ENCODE assay signal across 30 mouse cellular contexts in genomic region chr1:86933656-86934055, GRCm38 (mm10).
"Had no signal": no experiment of that assay in that cellular context is flagged by ENCODE, and none has a peak within 500 bp of the region (broad histone marks: within the 10 kb centered on the region; RNA-seq: fewer than 3 reads in every experiment).

No protein-coding gene starts in this region.

- DNase-seq: cerebellum, adult 18-20 months; cerebellum, adult 2 months; cerebellum, adult 8-10 months; cerebellum, adult 9-10 months; cerebellum, adult 9-11 months; cerebellum, postnatal 10 days; cerebellum, postnatal 14 days; cerebellum, postnatal 25 days; cerebellum, postnatal 36 days; embryo, embryonic 11 days; forebrain, postnatal 0 days; gastrocnemius, adult 2 months; gastrocnemius, postnatal 10 days; gastrocnemius, postnatal 14 days; gastrocnemius, postnatal 25 days; gastrocnemius, postnatal 36 days; heart, adult 11 months; heart, adult 18-20 months; heart, adult 2 months had no signal

- H3K4me3 ChIP-seq: embryonic facial prominence, embryonic 10.5 days; embryonic facial prominence, embryonic 12.5 days; embryonic facial prominence, embryonic 13.5 days; embryonic facial prominence, embryonic 15.5 days; erythroblast, embryonic 14.5 days; forebrain, embryonic 10.5 days; forebrain, embryonic 12.5 days; forebrain, embryonic 13.5 days; forebrain, embryonic 15.5 days; gastrocnemius, adult 2 months; heart, adult 2 months had no signal

- H3K4me2 ChIP-seq: embryonic facial prominence, embryonic 12.5 days; embryonic facial prominence, embryonic 13.5 days; embryonic facial prominence, embryonic 15.5 days; forebrain, embryonic 12.5 days; forebrain, embryonic 13.5 days; forebrain, embryonic 15.5 days had no signal

- ATAC-seq: forebrain, embryonic 13.5 days; forebrain, embryonic 14.5 days; forebrain, embryonic 15.5 days; forebrain, embryonic 16.5 days; forebrain, postnatal 0 days had no signal

- H3K9me3 ChIP-seq: embryonic facial prominence, embryonic 10.5 days; embryonic facial prominence, embryonic 12.5 days; embryonic facial prominence, embryonic 13.5 days; embryonic facial prominence, embryonic 15.5 days; forebrain, embryonic 10.5 days; forebrain, embryonic 12.5 days; forebrain, embryonic 13.5 days; forebrain, embryonic 15.5 days had no signal

- H3K4me1 ChIP-seq: embryonic facial prominence, embryonic 10.5 days; embryonic facial prominence, embryonic 12.5 days; embryonic facial prominence, embryonic 13.5 days; embryonic facial prominence, embryonic 15.5 days; forebrain, embryonic 10.5 days; forebrain, embryonic 12.5 days; forebrain, embryonic 13.5 days; forebrain, embryonic 15.5 days had no signal

- H3K27ac ChIP-seq: embryonic facial prominence, embryonic 10.5 days; embryonic facial prominence, embryonic 12.5 days; embryonic facial prominence, embryonic 13.5 days; embryonic facial prominence, embryonic 15.5 days; forebrain, embryonic 10.5 days; forebrain, embryonic 12.5 days; forebrain, embryonic 13.5 days; forebrain, embryonic 15.5 days; gastrocnemius, adult 2 months; heart, adult 2 months had no signal

- H3K27me3 ChIP-seq: embryonic facial prominence, embryonic 12.5 days; embryonic facial prominence, embryonic 13.5 days; embryonic facial prominence, embryonic 15.5 days; forebrain, embryonic 12.5 days; forebrain, embryonic 13.5 days; forebrain, embryonic 15.5 days had no signal

- H3K9ac ChIP-seq: embryonic facial prominence, embryonic 12.5 days; embryonic facial prominence, embryonic 13.5 days; embryonic facial prominence, embryonic 15.5 days; forebrain, embryonic 12.5 days; forebrain, embryonic 13.5 days; forebrain, embryonic 15.5 days; forebrain, postnatal 0 days had no signal
